Mouse (Mus musculus) heart, adult 2 months (tissue): Measurements from ENCODE around the gene Kbtbd2.

Source experiments
- CTCF ChIP-seq: fragments of 200-600 bp; IDR thresholded peaks from 2 replicates; pipeline ENCODE4 v1.8.1; 2022; ENCODE audit warnings: antibody characterized with exemption, mild to moderate bottlenecking, moderate library complexity
- EP300 ChIP-seq: fragments of 200-500 bp; IDR thresholded peaks from 2 replicates; pipeline ENCODE4 v1.6.1; 2011; ENCODE audit warnings: low read depth, low read length, control low read depth; ENCODE audit not compliant: insufficient read depth
- POLR2A ChIP-seq: fragments of 200-500 bp; IDR thresholded peaks from 2 replicates; pipeline ENCODE4 v1.6.1; 2011; ENCODE audit warnings: mild to moderate bottlenecking, low read depth, low read length, control low read depth; ENCODE audit not compliant: insufficient read depth

DNA sequence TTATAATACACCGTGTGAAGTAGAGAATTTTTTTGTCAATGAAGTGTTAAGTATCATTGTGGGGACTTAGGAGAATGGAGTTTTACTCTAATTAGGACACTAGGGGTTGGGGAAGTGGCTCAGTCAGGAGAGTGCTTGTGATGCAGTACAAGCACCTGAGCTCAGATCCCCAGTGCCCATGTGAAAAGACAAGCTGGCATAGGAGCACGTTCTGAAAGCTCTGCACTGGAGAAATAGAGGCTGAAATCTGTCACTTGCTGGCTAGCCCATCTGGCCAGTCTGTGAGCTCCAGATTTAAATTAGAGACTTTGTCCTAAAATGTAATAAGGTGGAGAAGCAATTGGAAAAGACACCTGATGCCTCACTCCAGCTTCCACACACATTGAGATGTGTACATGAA lies 65.1 kb downstream of the Kbtbd2 start:
- TF ChIP-seq POLR2A (no peak), EP300 (no peak), CTCF (no peak)
